Comparison of ENCODE assay signal across 8 mouse cellular contexts in genomic region chrX:79517646-79518016, GRCm38 (mm10). TPM values are rescaled to one million over a fixed set of nuclear protein-coding genes. Genes with fewer than 3 reads are reported as not detected.
DNase-seq lines count a peak whose midpoint lies in the region; ATAC-seq and TF ChIP-seq lines count a peak whose summit lies in the region.

No protein-coding gene starts in this region.

- H3K27me3 ChIP-seq in heart, embryonic 13.5 days (replicated peaks): no peaks in the 10 kb centered on the region
- no peaks in the 10 kb centered on the region for H3K27me3 ChIP-seq in E14TG2a.4 (ENCODE audit: insufficient read depth, low read length)
- no peaks in the 10 kb centered on the region for H3K27me3 ChIP-seq in hindbrain, embryonic 12.5 days
- no peaks in the 10 kb centered on the region for H3K27me3 ChIP-seq in midbrain, embryonic 10.5 days (ENCODE audit: low read depth, poor library complexity, severe bottlenecking)

- TF ChIP-seq CTCF in E14TG2a.4 (conservative IDR thresholded peaks at IDR 0.05; ENCODE audit: low read length): no peak

- no peak overlapping the region for H3K9ac ChIP-seq in heart, embryonic 13.5 days
- no peak overlapping the region for H3K9ac ChIP-seq in hindbrain, embryonic 12.5 days

- DNase-seq in heart, adult 9 months (ENCODE audit: low spot score in 2 of 2): no peak
- DNase-seq in midbrain, embryonic 10.5 days (ENCODE audit: low spot score): no peak
- no peak for DNase-seq in thymus, postnatal 36 days
- DNase-seq in frontal cortex, postnatal 10 days (ENCODE audit: low spot score in 2 of 2): no peak
- no peak for DNase-seq in spleen, adult 12 weeks (ENCODE audit: low spot score)

- H3K4me3 ChIP-seq in heart, embryonic 13.5 days: peak overlapping the region; percentile 53
- peak overlapping the region; percentile 56; the same call in 1 of the 2 replicates for H3K4me3 ChIP-seq in E14TG2a.4 (replicated peaks; ENCODE audit: low read length)
- H3K4me3 ChIP-seq in hindbrain, embryonic 12.5 days: peak overlapping the region; percentile 34
- H3K4me3 ChIP-seq in midbrain, embryonic 10.5 days: peak overlapping the region; percentile 51

- no peak for ATAC-seq in heart, embryonic 13.5 days (ENCODE audit: extremely low read depth, insufficient number of reproducible peaks, low FRiP score, low TSS enrichment)
- ATAC-seq in hindbrain, embryonic 12.5 days (ENCODE audit: low FRiP score): no peak

- no peaks in the 10 kb centered on the region for H3K36me3 ChIP-seq in heart, embryonic 13.5 days
- no peaks in the 10 kb centered on the region for H3K36me3 ChIP-seq in E14TG2a.4 (ENCODE audit: insufficient read depth, low read length)
- no peaks in the 10 kb centered on the region for H3K36me3 ChIP-seq in hindbrain, embryonic 12.5 days
- no peaks in the 10 kb centered on the region for H3K36me3 ChIP-seq in midbrain, embryonic 10.5 days

- H3K9me3 ChIP-seq in heart, embryonic 13.5 days: no peaks in the 10 kb centered on the region
- no peaks in the 10 kb centered on the region for H3K9me3 ChIP-seq in E14TG2a.4 (ENCODE audit: low read length)
- no peaks in the 10 kb centered on the region for H3K9me3 ChIP-seq in hindbrain, embryonic 12.5 days (replicated peaks)
- no peaks in the 10 kb centered on the region for H3K9me3 ChIP-seq in midbrain, embryonic 10.5 days (replicated peaks)

- H3K4me1 ChIP-seq in heart, embryonic 13.5 days: no peaks in the 10 kb centered on the region
- H3K4me1 ChIP-seq in E14TG2a.4 (replicated peaks; ENCODE audit: low read depth, low read length): no peaks in the 10 kb centered on the region
- H3K4me1 ChIP-seq in hindbrain, embryonic 12.5 days: no peaks in the 10 kb centered on the region
- H3K4me1 ChIP-seq in midbrain, embryonic 10.5 days: no peaks in the 10 kb centered on the region

- H3K27ac ChIP-seq in heart, embryonic 13.5 days (replicated peaks): no peak overlapping the region
- no peak overlapping the region for H3K27ac ChIP-seq in hindbrain, embryonic 12.5 days
- no peak overlapping the region for H3K27ac ChIP-seq in midbrain, embryonic 10.5 days (replicated peaks)

- 64% methylated on average over 1 of the region's 1 CpGs for WGBS in heart, embryonic 13.5 days
- 69% methylated on average over 1 of the region's 1 CpGs for WGBS in hindbrain, embryonic 12.5 days
- 84% methylated on average over 1 of the region's 1 CpGs for WGBS in midbrain, embryonic 10.5 days

- H3K4me2 ChIP-seq in heart, embryonic 13.5 days: peak overlapping the region; percentile 69
- H3K4me2 ChIP-seq in hindbrain, embryonic 12.5 days (replicated peaks): peak overlapping the region; percentile 49

RNA-seq across cellular contexts. Expression of gene Gm7173, which starts 0.5 kb away (rescaled TPM):
- polyA plus RNA-seq in heart, embryonic 13.5 days (2015; fragmentation: Nextera tagmentation; extraction: Ambion mirVana): 0.22 and 0.25 TPM in 2 replicates
- 1.3 and 1.6 TPM in 2 replicates for polyA plus RNA-seq in hindbrain, embryonic 12.5 days (2016; fragmentation: Nextera tagmentation; extraction: Ambion mirVana)
- polyA plus RNA-seq in midbrain, embryonic 10.5 days (2016; fragmentation: Nextera tagmentation; extraction: Ambion mirVana): 0.39 and 0.58 TPM in 2 replicates
